Mouse (Mus musculus): ENCODE measurements at regions not wholly inside any gene's neighbourhood (a gene's known extent, or its start where the extent isn't known, plus 50 kb on each side); places are given as distances from the start of the nearest gene placed in this dataset.

- no peaks in the 10 kb centered on the region for H3K27me3 ChIP-seq (replicated peaks; ENCODE audit: control insufficient read depth, insufficient read depth, low read length)
- no peak overlapping the region for H3K27ac ChIP-seq (replicated peaks; ENCODE audit: low read depth, low read length)
- H3K4me3 ChIP-seq (ENCODE audit: low read depth, low read length) = no peak overlapping the region
- H3K9me3 ChIP-seq (ENCODE audit: control insufficient read depth, low read length) = no peaks in the 10 kb centered on the region
- H3K36me3 ChIP-seq (ENCODE audit: control insufficient read depth, insufficient read depth, low read length) = no peaks in the 10 kb centered on the region
- H3K4me2 ChIP-seq (ENCODE audit: low read depth, low read length) = no peak overlapping the region
- H3K9ac ChIP-seq (ENCODE audit: low read depth, low read length) = no peak overlapping the region
- DNase-seq (ENCODE audit: low spot score) = no peak
- H3K4me1 ChIP-seq (ENCODE audit: control insufficient read depth, insufficient read depth, low read length) = no peaks in the 10 kb centered on the region
- ATAC-seq (ENCODE audit: low read depth) = no peak
Measured at GRCm38 (mm10) chr4:56552126-56552525, 187.7 kb upstream of the Gm26657 start.

GRCm38 (mm10) chr4:56533344-56533985 lies 206.4 kb upstream of the Gm26657 start:
- no peaks in the 10 kb centered on the region for H3K27me3 ChIP-seq (replicated peaks; ENCODE audit: control insufficient read depth, insufficient read depth, low read length)
- H3K4me3 ChIP-seq (ENCODE audit: low read depth, low read length) = no peak overlapping the region
- peak; percentile 50 for DNase-seq (ENCODE audit: low spot score)
- no peak overlapping the region for H3K4me2 ChIP-seq (ENCODE audit: low read depth, low read length)
- H3K36me3 ChIP-seq (ENCODE audit: control insufficient read depth, insufficient read depth, low read length) = no peaks in the 10 kb centered on the region
- H3K9ac ChIP-seq (ENCODE audit: low read depth, low read length) = no peak overlapping the region
- WGBS = 69% methylated on average over 9 of the region's 9 CpGs
- peaks cover 5% of the 10 kb centered on the region; the same call in 1 of the 2 replicates for H3K4me1 ChIP-seq (ENCODE audit: control insufficient read depth, insufficient read depth, low read length)
- peak; percentile 60 for ATAC-seq (ENCODE audit: low read depth)
- H3K27ac ChIP-seq (replicated peaks; ENCODE audit: low read depth, low read length) = peak overlapping the region; percentile 33; the same call in 1 of the 2 replicates
- no peaks in the 10 kb centered on the region for H3K9me3 ChIP-seq (ENCODE audit: control insufficient read depth, low read length)

GRCm38 (mm10) chr4:56532921-56533320 lies 206.9 kb upstream of the Gm26657 start:
- Histone ChIP-seq H3K9me3 (ENCODE audit: control insufficient read depth, low read length) (no peaks in the 10 kb centered on the region), H3K4me2 (ENCODE audit: low read depth, low read length) (no peak overlapping the region)
- DNase-seq (ENCODE audit: low spot score) = peak; percentile 10

DNA sequence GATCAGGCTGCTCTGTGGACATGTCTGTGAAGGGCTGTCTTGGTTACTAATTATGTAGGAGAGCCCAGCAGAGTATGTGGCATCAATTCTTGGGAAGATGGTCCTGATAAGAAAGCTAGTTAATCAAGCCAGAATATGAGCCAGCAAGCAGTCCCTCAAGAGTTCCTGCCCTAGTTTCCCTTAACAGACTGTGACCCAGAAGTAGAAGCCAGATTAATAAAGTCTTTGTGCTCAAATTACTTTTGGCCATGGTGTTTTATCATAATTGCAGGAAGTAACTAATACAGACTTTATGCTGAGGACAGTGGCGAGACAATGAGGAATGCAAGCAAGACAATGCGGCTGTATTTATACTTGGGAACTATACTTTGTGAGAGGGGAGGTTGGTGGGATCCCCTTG lies 211.3 kb upstream of the Gm26657 start:
- 68% methylated on average over 2 of the region's 2 CpGs for WGBS
- H3K4me3 ChIP-seq (ENCODE audit: low read depth, low read length) = no peak overlapping the region
- H3K4me1 ChIP-seq (ENCODE audit: control insufficient read depth, insufficient read depth, low read length) = peaks cover 5% of the 10 kb centered on the region; the same call in 1 of the 2 replicates
- no peaks in the 10 kb centered on the region for H3K36me3 ChIP-seq (ENCODE audit: control insufficient read depth, insufficient read depth, low read length)
- H3K4me2 ChIP-seq (ENCODE audit: low read depth, low read length) = no peak overlapping the region
- H3K27ac ChIP-seq (replicated peaks; ENCODE audit: low read depth, low read length) = no peak overlapping the region
- no peaks in the 10 kb centered on the region for H3K9me3 ChIP-seq (ENCODE audit: control insufficient read depth, low read length)
- no peak for DNase-seq (ENCODE audit: low spot score)
- no peak overlapping the region for H3K9ac ChIP-seq (ENCODE audit: low read depth, low read length)
- no peak for ATAC-seq (ENCODE audit: low read depth)
- no peaks in the 10 kb centered on the region for H3K27me3 ChIP-seq (replicated peaks; ENCODE audit: control insufficient read depth, insufficient read depth, low read length)

More at GRCm38 (mm10) chr4:56532921-56533320, 206.9 kb upstream of the Gm26657 start:
- Histone ChIP-seq H3K36me3 (ENCODE audit: control insufficient read depth, insufficient read depth, low read length) (no peaks in the 10 kb centered on the region), H3K27me3 (replicated peaks; ENCODE audit: control insufficient read depth, insufficient read depth, low read length) (no peaks in the 10 kb centered on the region), H3K4me3 (ENCODE audit: low read depth, low read length) (no peak overlapping the region), H3K4me1 (ENCODE audit: control insufficient read depth, insufficient read depth, low read length) (peaks cover 5% of the 10 kb centered on the region; the same call in 1 of the 2 replicates), H3K27ac (replicated peaks; ENCODE audit: low read depth, low read length) (peak overlapping the region; percentile 33; the same call in 1 of the 2 replicates), H3K9ac (ENCODE audit: low read depth, low read length) (no peak overlapping the region)
- 60% methylated on average over 9 of the region's 9 CpGs for WGBS
- ATAC-seq (ENCODE audit: low read depth) = no peak

GRCm38 (mm10) chr4:56524430-56524985 lies 215.4 kb upstream of the Gm26657 start:
- no peaks in the 10 kb centered on the region for H3K9me3 ChIP-seq (ENCODE audit: control insufficient read depth, low read length)
- DNase-seq (ENCODE audit: low spot score) (peak; percentile 35), ATAC-seq (ENCODE audit: low read depth) (no peak)
- no peaks in the 10 kb centered on the region for H3K27me3 ChIP-seq (replicated peaks; ENCODE audit: control insufficient read depth, insufficient read depth, low read length)
- no peaks in the 10 kb centered on the region for H3K36me3 ChIP-seq (ENCODE audit: control insufficient read depth, insufficient read depth, low read length)
- H3K27ac ChIP-seq (replicated peaks; ENCODE audit: low read depth, low read length) = no peak overlapping the region
- no peak overlapping the region for H3K9ac ChIP-seq (ENCODE audit: low read depth, low read length)
- no peaks in the 10 kb centered on the region for H3K4me1 ChIP-seq (ENCODE audit: control insufficient read depth, insufficient read depth, low read length)
- H3K4me3 ChIP-seq (ENCODE audit: low read depth, low read length) = no peak overlapping the region
- no peak overlapping the region for H3K4me2 ChIP-seq (ENCODE audit: low read depth, low read length)
- 69% methylated on average over 6 of the region's 6 CpGs for WGBS

DNA sequence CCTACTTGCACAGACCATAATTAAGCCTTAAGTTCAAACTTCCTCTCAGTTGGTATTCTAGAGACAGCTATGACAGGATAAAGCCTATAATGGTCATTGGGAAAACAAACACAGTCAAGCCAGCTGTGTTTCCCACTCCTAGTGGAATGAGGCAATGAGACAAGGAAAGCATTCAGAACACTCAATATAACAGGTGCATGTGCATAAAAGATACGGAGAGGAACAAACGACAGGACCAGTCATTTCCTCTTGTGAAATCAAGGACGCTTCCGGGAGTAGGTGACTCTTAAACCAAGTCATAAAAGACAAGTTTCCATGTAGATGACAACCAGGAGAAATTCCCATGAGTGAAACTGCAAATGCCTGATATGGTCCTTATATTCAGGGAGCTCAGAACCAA lies 232.1 kb upstream of the Gm26657 start:
- Histone ChIP-seq H3K9ac (ENCODE audit: low read depth, low read length) (no peak overlapping the region), H3K27ac (replicated peaks; ENCODE audit: low read depth, low read length) (no peak overlapping the region), H3K4me3 (ENCODE audit: low read depth, low read length) (no peak overlapping the region), H3K9me3 (ENCODE audit: control insufficient read depth, low read length) (no peaks in the 10 kb centered on the region), H3K4me2 (ENCODE audit: low read depth, low read length) (no peak overlapping the region), H3K27me3 (replicated peaks; ENCODE audit: control insufficient read depth, insufficient read depth, low read length) (no peaks in the 10 kb centered on the region), H3K36me3 (ENCODE audit: control insufficient read depth, insufficient read depth, low read length) (no peaks in the 10 kb centered on the region), H3K4me1 (ENCODE audit: control insufficient read depth, insufficient read depth, low read length) (no peaks in the 10 kb centered on the region)
- 90% methylated on average over 4 of the region's 4 CpGs for WGBS
- ATAC-seq (ENCODE audit: low read depth) (no peak), DNase-seq (ENCODE audit: low spot score) (no peak)

- no peaks in the 10 kb centered on the region for H3K9me3 ChIP-seq (ENCODE audit: control insufficient read depth, low read length)
- H3K9ac ChIP-seq (ENCODE audit: low read depth, low read length) = no peak overlapping the region
- no peak overlapping the region for H3K4me2 ChIP-seq (ENCODE audit: low read depth, low read length)
- DNase-seq (ENCODE audit: low spot score) = no peak
- WGBS = 63% methylated on average over 1 of the region's 1 CpGs
- no peaks in the 10 kb centered on the region for H3K36me3 ChIP-seq (ENCODE audit: control insufficient read depth, insufficient read depth, low read length)
- no peak overlapping the region for H3K4me3 ChIP-seq (ENCODE audit: low read depth, low read length)
- ATAC-seq (ENCODE audit: low read depth) = no peak
- no peaks in the 10 kb centered on the region for H3K4me1 ChIP-seq (ENCODE audit: control insufficient read depth, insufficient read depth, low read length)
- no peaks in the 10 kb centered on the region for H3K27me3 ChIP-seq (replicated peaks; ENCODE audit: control insufficient read depth, insufficient read depth, low read length)
- no peak overlapping the region for H3K27ac ChIP-seq (replicated peaks; ENCODE audit: low read depth, low read length)
Measured at GRCm38 (mm10) chr4:56506786-56507185, 233.1 kb upstream of the Gm26657 start.

DNA sequence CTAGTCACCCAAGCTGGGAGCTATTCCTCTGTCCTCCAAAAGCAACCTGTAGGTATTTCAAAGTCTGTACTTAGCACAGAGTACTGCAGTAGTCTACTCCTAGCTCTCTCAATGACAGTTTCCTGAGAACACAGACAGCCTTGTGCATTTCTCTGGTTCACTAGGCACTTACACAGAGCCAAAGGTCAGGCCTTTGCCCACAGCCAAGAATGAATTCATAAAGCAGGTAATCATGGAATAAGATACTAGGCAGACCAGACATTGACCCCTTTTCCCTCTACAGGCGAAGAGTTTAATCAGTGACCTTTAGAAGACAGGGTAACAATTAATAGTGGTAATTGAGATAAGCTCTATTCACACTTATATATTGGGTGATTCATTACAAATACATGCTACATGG lies 233.8 kb upstream of the Gm26657 start:
- Histone ChIP-seq H3K9ac (ENCODE audit: low read depth, low read length) (no peak overlapping the region), H3K36me3 (ENCODE audit: control insufficient read depth, insufficient read depth, low read length) (no peaks in the 10 kb centered on the region), H3K4me3 (ENCODE audit: low read depth, low read length) (no peak overlapping the region), H3K27ac (replicated peaks; ENCODE audit: low read depth, low read length) (no peak overlapping the region), H3K4me2 (ENCODE audit: low read depth, low read length) (no peak overlapping the region), H3K4me1 (ENCODE audit: control insufficient read depth, insufficient read depth, low read length) (no peaks in the 10 kb centered on the region), H3K27me3 (replicated peaks; ENCODE audit: control insufficient read depth, insufficient read depth, low read length) (no peaks in the 10 kb centered on the region), H3K9me3 (ENCODE audit: control insufficient read depth, low read length) (no peaks in the 10 kb centered on the region)
- DNase-seq (ENCODE audit: low spot score) (no peak), ATAC-seq (ENCODE audit: low read depth) (no peak)
- 82% methylated on average over 1 of the region's 1 CpGs for WGBS
